Mouse (Mus musculus) layer of hippocampus, postnatal 36 days (tissue): ENCODE results near the gene Aoc1. TPM values are rescaled to one million over a fixed set of nuclear protein-coding genes. Genes with fewer than 3 reads are reported as not detected.
A peak's percentile ranks its signal among the peaks of the same experiment; 100 is the strongest.

Experiments used
- DNase-seq, 2 experiments: peaks; one replicate each; pipeline ENCODE4 v3.0.0; 2022
- total RNA-seq, 2 experiments: library from RNA; stranded (reverse); gene quantifications; 2 replicates each; pipeline ENCODE4 v1.2.3; 2021

The Aoc1 gene
- total RNA-seq = not detected

DNA sequence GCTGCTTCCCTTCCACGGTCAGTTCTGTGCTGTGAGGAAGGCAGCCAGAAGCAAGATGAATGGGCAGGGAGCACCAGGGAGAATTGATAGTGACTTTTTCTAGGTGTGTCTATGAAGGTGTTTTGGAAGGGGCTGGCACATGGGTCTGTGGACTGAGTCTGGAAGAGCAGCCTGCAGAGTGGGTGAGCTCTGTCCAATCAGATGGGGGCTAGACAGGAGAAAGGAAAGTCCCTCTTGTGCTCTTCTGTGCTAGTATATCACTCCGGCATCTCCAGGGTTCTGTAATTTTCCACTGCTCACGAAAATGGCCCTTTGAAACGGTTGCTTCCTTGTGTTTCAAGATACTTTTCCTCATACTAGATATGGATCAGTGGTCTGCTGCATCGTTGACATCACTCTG, at the start of gene Aoc1:
Gene Aoc1 (plus strand): TSS at position 301 of the 400 bp plus-strand sequence.
- no peak for DNase-seq

DNA sequence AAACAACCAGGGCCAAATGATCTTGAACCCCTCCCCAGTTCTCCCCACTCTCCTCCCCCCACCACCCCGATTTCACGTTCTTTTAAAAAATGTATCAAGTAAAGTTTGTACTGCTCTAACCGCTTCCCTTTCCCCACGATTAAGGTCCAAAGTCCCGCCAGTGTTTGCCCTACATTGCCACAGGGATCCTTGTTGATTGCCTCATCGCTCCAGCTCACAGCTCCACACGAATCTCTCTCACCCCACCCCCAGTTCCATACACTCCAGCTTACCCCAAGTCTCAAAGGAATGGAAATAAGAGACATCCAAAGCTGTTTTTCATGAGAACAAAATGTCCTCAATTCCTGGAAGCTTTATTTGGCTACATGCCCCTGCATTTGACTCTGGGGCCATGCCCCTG, 47.7 kb upstream of the Aoc1 start:
- no peak for DNase-seq

DNA sequence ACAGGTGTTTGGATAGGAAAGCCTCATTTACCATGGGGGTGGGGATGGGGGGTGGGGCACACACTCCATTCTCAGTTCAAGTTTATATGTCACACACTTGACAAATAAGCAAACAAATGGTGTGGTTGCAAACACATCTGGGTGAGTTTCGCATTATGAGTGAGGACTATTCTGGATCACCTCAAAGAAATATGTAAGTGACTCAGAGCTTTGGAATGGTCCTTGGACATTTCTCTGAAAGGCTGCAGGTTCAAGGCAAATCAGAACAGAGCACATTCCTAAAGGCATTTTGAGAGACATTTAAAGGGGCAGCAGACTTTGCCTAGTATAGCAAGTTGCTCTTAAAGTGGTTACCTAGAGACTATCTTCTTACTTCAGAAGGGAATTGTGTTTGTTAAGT, 43.7 kb upstream of the Aoc1 start:
- DNase-seq = no peak

DNA sequence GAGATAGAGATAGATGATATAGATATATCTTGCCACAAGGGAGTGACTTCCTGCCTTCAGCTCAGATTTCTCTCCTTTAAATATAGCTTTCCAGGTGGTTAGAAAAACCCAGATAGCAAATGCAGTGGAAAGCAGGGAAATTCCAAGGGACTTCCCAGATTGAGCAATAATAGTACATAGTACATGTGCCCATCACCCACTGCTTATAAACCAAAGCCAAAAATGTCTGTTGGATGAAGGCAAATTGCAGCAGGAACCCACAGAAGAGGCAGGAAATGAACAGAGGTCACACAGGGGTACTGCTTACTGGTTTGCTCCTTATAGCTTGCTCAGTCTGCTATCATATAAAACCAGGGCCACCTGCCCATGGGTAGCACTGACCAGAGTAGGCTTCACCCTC, 43.0 kb upstream of the Aoc1 start:
- no peak for DNase-seq

DNA sequence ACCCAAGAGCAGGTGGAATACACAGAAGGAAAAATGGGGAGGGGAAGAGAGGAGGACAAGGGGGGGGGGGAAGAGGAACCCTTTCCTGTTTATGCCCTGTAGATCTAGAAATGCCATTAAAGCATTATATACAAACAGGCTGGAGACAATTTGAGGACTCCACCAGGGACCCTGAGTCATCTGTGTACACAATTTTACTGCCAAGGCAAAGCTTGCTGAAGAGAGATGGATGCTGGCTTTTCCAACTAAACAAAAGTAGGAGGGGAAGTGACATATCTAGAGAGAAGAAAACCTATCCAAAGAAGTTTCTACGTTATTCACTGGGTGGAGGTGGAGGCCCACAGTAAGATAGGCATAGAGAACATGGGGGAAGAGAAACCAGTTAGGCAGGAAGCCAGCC, 42.5 kb upstream of the Aoc1 start:
- DNase-seq = no peak

DNA sequence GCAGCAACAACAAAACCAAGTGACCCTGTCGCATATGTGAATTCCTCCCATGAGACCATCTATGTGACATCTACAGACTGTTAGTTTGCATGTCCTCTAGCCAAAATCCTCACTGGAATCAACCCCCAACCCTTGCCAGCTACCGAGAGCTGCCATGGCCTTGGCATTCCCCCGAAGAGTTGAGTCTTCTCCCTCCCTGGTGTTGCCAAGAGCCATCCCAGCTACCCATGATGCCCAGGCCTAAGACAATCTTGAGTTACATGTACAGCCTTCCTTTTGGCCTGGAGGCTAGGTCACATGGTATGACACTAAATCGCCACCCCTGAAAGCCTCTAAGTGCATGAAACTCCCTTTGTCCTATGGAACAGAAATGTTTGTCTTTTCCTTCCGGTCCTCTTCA, 41.6 kb upstream of the Aoc1 start:
- no peak for DNase-seq

DNA sequence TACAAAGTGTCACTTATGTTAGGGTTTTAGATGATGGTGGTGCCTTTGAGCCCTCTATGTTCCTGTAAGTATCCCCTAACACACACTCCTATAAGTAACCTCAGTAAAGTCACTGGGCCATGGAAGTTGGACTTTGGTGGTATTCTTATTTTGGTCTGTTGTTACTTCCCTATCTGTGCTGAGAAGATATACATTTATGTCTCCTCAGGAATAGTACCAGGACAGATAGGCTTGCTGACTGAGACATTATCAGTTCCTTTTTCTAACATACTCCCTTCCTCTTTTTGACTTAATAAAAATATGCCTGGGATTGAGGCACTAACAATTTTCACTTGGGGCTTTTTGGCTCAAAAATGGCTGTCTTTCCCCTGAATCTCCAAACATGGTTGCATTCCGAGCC, 40.3 kb upstream of the Aoc1 start:
- DNase-seq = no peak

DNA sequence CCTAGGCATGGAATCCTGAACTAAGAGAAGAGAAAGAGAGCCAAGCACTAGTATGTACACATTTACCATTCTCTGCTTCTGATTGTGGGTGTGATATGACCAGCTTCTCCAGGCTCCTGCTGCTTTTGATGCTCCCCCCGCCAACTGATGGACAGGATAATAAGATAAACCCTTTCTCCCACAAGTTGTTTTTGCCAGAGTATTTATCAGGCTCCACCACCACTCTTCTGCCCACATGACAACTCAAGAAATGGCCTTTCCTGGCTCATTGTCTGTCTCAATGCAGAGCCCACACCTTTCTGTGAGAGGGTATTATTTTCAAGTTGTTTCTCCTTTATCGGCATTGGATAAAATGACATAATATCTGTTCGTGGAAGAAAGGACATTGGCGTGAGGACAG, 39.2 kb upstream of the Aoc1 start:
- no peak for DNase-seq

DNA sequence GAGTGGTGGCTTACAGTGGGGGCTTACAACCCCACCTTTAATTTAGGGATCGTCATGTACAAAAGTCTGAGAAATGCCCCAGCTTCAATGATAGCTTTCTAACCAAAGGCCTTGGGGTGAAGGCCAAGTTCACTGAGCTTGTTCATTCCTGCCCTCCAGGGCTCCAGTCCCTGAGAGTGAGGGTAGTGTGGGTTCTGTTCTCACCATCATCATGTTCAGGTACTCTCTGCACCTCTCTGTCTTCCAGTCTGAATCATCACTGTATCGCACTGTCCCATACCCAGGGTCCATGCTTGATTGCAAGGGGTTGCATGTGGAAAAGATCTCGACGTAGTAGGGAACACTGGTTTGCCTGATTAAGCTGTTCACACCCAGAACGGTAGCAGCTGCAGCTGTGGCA, 37.5 kb upstream of the Aoc1 start:
- DNase-seq = no peak

DNA sequence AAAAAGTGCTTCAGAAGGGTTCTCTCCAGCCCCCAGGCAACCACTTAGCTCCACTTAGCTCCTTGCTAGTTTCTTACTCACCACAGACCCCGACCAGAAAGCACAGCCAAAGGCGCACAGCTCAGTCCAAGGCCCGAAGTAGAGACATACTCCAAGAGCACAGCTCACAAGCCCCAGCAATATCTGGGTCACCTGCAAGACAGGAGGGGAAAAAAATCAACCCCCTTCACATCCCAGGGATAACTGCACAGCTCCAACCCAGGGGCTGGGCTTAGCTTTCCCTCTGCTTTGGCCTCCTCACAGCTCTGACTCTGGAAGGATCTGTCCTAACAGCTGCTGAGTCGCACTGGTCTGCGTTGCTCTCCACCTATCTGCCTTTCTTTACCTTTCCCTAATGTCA, 36.5 kb upstream of the Aoc1 start:
- no peak for DNase-seq

DNA sequence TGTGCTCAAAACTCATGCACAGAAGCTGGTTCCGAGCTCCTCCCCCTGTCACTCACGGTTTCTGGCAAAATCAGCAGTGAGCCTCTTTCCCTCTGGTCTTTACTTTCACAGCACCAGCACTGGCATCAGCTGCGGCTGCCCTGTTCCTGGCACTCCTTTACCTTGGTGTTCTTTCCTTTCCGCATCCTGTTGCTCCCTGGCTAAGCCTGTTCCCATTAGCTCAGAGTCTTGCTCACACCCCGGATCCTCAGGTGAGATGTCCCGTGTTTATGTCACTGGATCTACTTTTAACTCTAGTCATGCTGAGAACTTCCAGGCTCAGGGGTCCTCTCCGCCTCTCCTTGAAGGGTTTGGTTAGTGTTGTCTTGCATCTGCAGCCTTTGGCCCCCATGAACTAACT, 35.2 kb upstream of the Aoc1 start:
- no peak for DNase-seq

DNA sequence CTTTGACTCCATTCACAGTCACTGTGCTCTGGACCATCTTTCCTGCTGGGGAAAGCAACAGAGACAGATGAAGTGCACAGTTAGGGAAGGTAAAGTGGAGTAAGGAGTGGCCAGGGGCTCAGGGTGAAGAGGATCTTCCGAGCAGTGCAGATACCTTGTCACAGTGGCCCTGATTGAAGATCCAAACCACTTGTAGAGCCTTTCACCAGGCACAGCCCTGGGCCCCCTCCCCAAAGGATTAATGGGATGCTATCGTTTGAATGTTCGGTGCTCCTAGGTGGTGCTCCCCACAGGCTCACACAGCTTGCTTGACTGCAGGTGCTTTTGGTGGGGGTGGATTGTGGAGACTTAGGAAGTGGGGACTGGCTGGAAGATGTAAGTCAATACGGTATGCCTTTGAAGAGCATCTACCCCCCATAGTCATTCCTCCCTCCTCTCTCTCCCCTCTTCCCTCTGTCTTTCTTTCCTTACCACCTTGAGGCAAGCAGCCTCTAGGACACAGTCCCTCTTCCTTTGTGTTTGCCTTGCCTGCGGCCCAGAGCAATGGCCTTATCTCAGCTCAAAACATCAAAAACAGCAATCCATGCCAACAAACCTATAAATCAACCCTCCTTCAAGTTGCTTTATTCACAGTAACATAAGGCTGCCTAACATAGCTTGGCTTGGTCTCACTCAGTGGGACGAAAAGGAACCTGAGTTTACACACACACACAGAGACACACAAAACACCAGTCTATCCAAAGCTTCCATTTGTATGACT, 34.2 kb upstream of the Aoc1 start:
- DNase-seq = no peak

DNA sequence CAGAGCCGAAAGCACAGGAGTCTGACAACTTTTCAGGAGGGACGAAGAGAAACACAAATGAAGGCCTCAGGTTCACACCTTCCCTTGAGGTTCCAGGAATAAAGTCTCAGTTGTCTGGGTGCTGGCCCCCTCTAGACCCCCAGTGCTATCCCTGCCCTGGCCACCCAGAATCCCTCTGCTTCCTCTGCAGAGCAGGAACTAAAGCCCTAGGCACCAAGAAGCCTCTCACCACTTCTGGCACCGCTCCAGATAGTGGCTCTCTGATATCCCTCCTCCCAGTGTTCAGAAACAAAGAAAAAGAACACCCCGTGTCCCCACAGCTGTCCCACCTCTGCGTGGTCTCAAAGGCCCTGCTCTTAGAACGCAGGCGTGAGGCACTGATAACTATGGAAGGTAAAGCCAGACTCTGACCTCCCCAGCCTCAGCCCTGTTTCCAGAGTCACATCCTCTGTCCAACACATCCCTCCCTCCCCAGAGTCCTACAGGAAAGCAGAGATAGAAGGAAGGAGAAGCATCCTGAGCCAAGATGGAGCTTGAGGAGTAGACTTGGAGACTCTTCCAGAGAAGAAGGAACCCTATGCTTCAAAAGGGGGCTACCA, 32.2 kb upstream of the Aoc1 start, which contains the start of gene Tmem176a:
Gene Tmem176a (plus strand): TSS at position 549 of the 599 bp plus-strand sequence.
- DNase-seq = peak in 1 of 2 experiments; percentile 6

DNA sequence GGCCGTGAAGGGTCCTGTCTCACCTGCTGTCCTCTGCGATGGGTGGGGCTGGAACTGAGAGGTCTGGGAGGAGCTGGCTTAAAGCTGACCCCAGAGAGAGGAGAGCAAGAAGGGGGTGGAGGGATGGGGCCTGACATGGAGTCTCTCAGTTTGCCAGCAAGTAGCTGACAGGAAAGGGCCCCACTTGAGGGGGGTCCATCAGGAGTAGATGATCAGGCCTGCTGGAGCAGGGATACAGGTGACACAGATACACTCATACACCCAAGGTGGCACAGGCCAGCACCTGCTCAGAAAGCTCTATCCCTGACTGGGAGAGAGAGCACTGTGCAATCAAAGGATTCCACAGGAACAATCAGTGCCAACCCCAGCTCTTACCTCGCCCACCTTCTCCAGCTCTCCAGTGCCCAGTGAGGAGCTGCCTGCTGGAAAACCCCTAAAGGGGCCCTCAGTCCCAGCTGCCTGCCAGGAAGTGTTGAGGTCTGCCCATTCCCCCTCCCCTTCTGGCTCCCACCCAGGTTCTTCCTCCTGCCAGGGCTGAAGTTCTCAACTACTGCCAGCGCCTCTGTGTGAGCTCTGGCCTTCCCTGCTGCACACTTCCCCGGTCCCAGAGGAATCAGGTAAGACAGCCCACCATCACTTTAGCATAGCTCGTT, 31.6 kb upstream of the Aoc1 start, which contains the start of gene Tmem176b:
Gene Tmem176b (minus strand): TSS at position 524 of the 653 bp plus-strand sequence.
- peak; percentile 77 to 88 for DNase-seq

DNA sequence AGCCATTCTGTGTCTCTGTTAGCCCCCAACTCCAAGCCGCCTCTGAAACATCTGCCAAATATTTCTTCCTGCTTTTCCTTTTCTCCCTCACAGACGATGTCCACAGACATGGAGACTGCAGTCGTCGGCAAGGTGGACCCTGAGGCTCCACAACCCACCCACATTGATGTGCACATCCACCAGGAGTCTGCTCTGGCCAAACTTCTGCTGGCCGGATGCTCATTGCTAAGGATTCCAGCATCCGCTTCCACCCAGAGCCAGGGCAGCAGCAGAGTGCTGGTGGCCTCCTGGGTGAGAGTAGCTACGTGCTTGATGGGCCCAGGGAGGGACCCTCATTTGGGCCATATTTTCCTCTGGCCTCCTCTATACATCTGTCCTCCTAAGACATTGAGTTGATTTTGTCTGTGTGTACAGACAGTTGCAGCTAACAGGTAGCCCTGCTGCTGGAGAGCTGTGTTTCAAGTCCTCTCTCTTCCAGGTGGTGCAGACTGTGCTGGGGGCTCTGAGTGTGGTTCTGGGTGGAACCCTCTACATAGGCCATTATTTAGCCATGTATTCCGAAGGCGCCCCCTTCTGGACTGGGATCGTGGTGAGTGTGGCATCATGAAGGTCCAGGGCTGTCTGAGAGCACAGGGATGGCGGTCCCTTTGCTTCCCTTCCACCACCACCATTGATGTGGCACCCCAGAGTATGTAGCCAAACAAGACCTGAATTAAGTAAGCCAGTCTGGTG, 30.4 kb upstream of the Aoc1 start:
- DNase-seq = no peak

DNA sequence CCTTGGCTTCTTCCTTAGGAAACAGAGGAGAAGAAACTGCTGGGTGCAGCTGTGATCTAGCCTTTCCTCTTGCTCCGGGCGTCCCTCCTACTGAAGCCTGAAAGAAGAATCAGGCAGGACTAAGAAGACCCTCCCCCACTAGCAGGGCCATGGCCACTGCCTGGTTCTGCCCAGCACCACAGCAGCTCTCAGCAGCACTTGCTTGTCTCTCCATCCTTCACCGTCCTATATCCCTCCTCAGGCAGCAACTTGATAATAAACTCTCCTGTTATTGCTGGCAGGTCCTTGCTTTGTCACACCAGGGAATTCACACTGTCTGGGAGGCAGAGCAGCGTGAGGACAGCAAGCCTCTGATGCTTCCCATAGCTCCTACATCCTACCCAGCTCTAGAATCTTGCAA, 27.6 kb upstream of the Aoc1 start:
- no peak for DNase-seq

DNA sequence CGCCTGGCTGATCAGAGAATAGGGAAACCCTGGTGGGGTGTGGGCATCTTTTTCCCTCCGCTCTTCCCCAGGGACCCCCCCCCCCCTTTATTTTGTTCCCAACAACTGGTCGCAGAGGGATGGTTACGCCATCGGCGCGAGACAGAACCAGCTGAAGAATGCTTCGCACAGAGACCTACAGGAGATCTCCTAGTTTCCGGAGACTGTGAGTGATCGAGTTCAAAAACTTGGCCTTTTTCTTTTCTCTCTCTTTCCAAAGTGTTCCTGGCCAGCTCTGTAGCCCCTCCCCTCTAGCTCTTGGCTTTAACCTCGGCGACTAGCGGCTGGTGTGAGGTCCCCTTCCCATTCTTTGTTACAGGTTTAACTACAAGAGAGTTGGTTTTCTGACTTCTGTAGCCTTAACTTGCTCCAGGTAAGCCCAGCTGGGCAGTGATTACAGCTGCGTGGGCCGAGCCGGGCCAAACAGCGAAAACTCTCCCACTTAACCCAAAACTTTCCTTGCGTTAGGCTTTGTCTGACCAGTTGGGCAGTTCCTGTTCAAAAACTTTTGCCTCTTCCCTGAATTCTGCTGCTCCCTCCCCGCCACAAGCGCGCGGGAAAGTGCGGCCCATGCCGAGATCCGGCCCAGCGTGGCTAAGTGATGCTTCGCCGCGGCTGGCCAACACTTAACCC, 20.7 kb upstream of the Aoc1 start:
- peak in 1 of 2 experiments; percentile 7 for DNase-seq

DNA sequence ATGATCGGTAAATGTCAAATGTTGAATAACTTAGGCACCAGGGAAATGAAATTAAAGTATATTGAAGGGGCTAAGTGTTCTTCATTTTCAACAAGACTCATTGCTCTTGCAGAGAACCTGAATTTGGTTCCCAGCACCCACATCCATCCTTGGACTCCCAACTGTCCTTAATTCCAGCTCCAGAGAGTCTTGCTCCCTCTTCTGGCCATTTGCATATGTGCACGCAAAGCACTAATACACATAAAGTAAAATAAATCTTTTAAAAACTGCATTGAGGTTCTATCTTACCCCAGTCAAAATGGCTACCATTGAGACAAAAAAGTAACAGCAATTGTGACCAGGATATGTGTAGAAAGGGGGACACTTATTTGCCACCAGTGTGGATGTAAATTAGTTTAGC, 18.5 kb upstream of the Aoc1 start:
- DNase-seq = no peak

DNA sequence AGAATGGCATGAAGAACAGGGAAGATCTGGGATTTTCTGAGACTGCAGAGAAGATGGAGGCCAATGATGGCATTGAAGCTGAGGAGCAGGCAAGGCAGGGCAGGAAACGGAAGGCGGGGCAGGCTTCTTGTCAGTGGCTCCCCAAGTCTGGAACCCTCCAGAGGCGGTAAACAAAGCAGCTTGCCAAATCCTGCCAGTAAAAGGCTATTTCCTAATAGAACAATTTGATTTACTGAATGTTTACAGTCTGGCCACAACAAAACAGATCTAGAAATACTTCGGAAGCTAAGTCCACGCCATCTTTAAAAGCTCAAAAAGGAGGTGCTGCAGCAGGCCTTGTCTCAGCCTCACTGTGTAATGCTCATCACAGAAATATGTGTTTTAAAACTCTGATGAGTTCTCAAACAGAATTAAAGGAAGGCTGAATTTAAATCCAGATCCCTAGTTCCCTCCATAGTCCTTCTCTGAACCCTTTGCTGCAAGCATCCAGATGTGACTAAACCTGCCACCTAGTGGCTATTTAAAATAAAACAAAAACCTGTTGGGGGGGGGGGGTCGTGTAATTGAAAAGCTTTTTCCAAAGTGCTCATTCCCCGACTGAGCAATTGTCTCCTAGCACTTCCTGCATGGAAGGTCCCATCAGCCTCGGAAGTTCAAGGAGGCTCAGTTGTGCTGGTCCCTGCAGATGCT, 14.9 kb upstream of the Aoc1 start:
- DNase-seq = no peak

DNA sequence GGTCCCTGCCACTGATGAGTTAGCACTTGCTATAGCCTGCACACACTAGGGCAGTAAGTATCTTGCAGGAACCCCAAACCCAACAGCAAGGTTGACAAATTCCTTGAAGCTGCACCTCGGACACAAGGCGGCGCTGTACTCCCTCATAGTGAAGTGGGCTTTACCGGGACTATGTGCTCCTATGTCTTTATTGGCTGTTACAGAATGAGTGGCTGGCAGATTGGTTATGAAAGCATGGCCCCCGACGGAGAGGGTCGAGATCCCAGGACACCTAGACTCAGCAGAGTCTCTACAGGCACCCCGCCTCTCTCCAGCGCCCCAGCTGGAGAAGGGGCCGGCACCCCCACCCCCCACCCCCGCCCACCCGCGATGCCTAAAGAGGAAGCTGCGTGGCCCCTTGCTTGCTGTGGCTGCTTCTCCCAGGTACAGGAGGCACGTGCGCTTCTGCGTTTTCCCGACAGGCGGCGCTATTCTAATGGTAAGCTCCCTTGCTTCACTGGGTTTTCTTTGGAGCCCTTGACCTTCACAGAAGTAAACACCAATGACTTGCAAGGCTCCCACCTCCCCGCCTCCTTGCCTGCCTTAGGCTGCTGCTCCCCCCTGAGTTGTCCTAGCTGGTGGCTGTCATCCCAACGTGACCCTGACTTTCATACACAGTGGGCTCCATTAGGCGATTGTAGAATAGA, 12.4 kb upstream of the Aoc1 start:
- DNase-seq = peak; percentile 33 to 47

DNA sequence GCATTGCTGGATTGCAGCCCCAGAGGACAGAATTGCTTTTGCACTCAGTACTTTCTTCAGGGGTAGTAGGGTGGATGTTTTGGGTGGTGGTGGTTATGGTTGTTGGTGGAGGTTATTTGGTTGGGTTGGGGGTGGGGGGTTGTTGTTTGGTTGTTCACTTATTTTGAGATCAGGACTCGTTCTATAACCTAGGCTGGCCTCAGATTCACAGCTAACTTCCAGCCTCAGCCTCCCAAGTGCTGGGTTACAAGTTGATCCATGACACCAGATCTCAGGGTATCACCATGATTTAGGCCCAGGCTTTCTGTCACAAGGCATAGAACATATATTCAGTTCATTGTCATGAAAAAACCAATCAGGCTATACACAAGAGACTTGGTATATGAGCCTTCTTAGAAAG, 11.8 kb upstream of the Aoc1 start:
- no peak for DNase-seq
